Mouse (Mus musculus): Measurements from ENCODE around the gene Tle6. TPM values are rescaled to one million over a fixed set of nuclear protein-coding genes. Genes with fewer than 3 reads are reported as not detected.

Gene Tle6
- polyA plus RNA-seq, 1 experiment from 2014 or later = 3.7 TPM

DNA sequence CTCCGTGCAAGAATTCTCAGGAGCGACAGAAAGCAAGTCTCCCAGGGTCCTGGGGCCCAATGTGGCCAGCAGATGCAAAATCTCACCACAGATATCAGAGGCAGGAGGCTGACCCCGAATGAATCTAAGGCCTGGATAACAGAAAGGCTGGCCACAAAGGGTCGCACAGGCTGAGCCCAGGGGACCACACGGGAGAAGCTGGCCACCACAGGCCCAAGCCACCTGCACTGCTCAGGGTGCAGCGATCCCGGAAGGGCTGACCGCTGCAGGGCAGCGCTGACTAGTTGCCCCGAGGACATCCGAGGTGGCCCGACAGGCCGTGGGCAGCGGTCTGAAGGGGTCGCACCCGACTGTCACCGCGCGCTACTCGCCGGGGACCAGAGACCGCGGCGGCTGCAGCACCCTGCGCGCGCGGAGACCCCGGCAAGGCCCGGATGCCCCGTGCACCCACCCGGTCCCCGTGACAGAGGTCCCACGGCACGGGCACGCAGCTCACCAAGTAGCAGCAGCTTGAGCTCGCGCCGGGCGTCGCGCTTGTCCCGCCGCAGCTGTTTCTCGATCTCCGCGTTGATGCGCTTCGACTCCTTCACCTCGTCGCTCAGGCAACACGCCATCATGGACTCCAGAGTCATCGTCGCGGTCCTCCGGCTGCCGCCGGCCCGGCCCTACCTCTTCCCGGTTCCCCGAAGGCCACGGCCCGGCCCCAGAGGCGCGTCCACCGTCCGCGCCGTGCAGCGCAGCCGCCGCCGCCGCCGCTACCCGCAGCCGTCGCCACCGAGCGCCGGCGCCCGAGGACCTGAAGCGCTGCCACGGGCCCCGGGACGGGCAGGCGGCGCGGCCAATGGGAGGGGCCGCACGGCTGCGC, 56.3 kb downstream of the Tle6 start:
- no peak for DNase-seq (ENCODE audit: low spot score)

DNA sequence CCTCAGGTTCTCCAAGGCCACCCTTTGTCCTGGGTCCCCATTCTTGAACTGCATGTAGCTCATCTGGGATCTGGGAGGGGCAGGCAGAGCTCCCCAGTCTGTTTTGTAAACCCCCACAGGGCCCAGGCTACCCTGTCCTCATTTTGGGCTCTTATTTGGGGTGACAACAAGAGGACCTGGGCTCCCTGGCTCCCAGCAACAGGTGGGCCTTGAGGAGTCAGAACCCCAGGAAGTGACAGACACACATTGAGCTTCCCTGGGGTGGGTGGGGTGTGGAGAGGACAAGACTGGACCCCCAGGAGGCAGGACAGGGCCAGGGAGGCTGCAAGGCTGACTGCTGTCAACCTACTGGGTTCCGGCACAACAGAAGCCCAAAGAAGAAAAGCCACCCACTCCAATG, 57.2 kb downstream of the Tle6 start:
- DNase-seq (ENCODE audit: low spot score) = no peak

DNA sequence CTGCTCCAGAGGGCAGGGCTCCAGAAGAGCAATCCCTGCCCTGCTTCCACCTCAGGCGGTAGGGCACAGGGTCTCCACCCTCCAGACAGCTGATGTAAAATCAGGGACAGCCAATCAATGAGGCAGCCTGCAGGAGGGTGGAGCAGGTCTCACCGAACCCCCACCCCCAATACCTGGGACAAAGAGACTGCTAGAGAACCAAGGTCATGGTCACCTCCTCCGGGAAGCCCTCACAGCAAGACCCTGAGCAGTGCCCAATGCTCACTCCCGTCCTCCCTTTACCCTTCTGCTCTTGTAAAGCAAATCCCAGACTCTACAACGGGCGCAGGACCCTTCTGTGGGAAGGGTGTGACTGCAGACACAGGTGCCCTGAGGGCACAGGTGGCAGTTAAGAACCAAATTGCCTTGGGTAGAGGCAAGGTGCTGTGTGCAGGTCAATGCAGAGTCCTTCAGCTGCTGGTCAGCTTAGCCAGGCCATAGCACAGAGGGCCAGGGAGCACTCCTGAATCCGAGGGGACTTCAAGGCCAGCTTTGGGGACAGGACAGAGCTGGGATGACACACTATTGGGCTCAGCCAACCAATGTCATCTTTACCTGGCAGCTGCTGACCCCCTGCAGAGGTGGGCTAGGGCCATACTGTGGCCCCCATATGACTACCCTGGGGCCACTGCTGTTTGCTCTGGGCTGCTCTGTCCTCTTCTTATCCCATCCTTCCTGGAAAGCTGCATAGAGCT, 58.0 kb downstream of the Tle6 start:
- no peak for DNase-seq (ENCODE audit: low spot score)

DNA sequence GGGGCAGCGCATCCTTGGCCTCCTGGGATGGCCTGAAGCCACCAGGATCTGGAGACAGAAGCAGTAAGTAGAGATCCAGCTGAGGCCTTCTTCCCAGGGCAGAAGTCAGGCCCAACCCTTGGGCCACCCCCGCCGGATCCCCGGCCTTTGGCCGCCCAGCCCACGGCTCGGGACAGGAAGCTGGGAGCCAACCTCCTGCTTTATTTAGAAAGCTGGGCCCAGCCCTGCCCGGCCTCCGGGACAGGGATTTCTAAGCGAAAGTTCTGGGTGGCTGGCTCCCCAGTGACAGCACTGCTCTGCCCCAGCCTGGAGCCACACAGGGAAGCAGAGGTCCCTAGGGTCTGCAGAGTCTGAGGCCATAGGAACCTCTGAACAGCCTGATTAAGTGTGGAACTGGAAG, 59.1 kb downstream of the Tle6 start:
- no peak for DNase-seq (ENCODE audit: low spot score)

DNA sequence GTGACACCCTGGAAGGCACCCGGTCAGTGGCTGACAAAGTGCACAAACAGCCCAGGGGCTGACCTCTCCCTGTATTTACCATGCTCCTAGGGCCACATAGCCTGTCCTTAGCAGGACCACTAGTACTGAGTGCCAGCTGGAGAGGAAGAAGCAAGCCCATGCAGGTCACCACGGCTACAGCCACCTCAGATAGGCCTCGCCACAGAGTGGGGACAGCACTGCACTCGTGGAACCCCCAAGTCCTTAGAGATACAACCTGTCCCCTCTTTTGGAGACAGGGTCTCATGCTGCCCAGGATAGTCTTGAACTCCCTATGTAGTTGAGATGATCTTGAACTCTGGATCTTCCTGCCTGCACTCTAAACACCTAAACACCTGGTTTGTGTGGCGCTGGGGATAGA, 59.5 kb downstream of the Tle6 start:
- DNase-seq (ENCODE audit: low spot score) = no peak

Other genes starting within 250 kb of the Tle6 start
- gene Mfsd12, start 243.6 kb downstream of the Tle6 start, polyA plus RNA-seq (2015; fragmentation: Nextera tagmentation; extraction: Ambion mirVana) = 36.3 and 38.1 TPM in 2 replicates
- gene 4930404N11Rik, start 235.3 kb downstream of the Tle6 start, polyA plus RNA-seq (2015; fragmentation: Nextera tagmentation; extraction: Ambion mirVana) = 1.7 and 3.0 TPM in 2 replicates
- gene Fzr1, start 222.6 kb downstream of the Tle6 start, polyA plus RNA-seq (2015; fragmentation: Nextera tagmentation; extraction: Ambion mirVana) = 87.1 and 96.9 TPM in 2 replicates
- gene Dohh, start 216.6 kb downstream of the Tle6 start, polyA plus RNA-seq (2015; fragmentation: Nextera tagmentation; extraction: Ambion mirVana) = 71.3 and 78.7 TPM in 2 replicates
- 2.3 TPM in 2 replicates for gene Gm48551, start 216.6 kb downstream of the Tle6 start, polyA plus RNA-seq (2015; fragmentation: Nextera tagmentation; extraction: Ambion mirVana)
- 0.72 and 1.5 TPM in 2 replicates for gene Gm48552, start 212.1 kb downstream of the Tle6 start, polyA plus RNA-seq (2015; fragmentation: Nextera tagmentation; extraction: Ambion mirVana)
- gene Smim24, start 208.0 kb downstream of the Tle6 start, polyA plus RNA-seq (2015; fragmentation: Nextera tagmentation; extraction: Ambion mirVana) = 12.5 and 14.0 TPM in 2 replicates
- 21.5 and 21.9 TPM in 2 replicates for gene Nfic, start 145.4 kb downstream of the Tle6 start, polyA plus RNA-seq (2015; fragmentation: Nextera tagmentation; extraction: Ambion mirVana)
- 0.04 and 0.25 TPM in 2 replicates for gene Celf5, start 118.4 kb downstream of the Tle6 start, polyA plus RNA-seq (2015; fragmentation: Nextera tagmentation; extraction: Ambion mirVana)
- gene Ncln, start 104.7 kb downstream of the Tle6 start, polyA plus RNA-seq (2015; fragmentation: Nextera tagmentation; extraction: Ambion mirVana) = 39.4 and 45.5 TPM in 2 replicates
- gene S1pr4, start 100.9 kb downstream of the Tle6 start, polyA plus RNA-seq (2015; fragmentation: Nextera tagmentation; extraction: Ambion mirVana) = 22.2 and 25.6 TPM in 2 replicates
- 3.5 TPM in 2 replicates for gene Gna15, start 76.8 kb downstream of the Tle6 start, polyA plus RNA-seq (2015; fragmentation: Nextera tagmentation; extraction: Ambion mirVana)
- gene Gna11, start 55.9 kb downstream of the Tle6 start, polyA plus RNA-seq (2015; fragmentation: Nextera tagmentation; extraction: Ambion mirVana) = 28.5 and 30.0 TPM in 2 replicates
- gene Aes, start 41.6 kb downstream of the Tle6 start, polyA plus RNA-seq (2015; fragmentation: Nextera tagmentation; extraction: Ambion mirVana) = 683 and 740 TPM in 2 replicates
- gene Tle2, start 26.5 kb downstream of the Tle6 start, polyA plus RNA-seq (2015; fragmentation: Nextera tagmentation; extraction: Ambion mirVana) = 2.4 and 2.9 TPM in 2 replicates
- gene BC025920, start 5.2 kb upstream of the Tle6 start, polyA plus RNA-seq (2015; fragmentation: Nextera tagmentation; extraction: Ambion mirVana) = 0.85 and 0.98 TPM in 2 replicates
- 26.7 and 31.3 TPM in 2 replicates for gene Sirt6, start 26.7 kb upstream of the Tle6 start, polyA plus RNA-seq (2015; fragmentation: Nextera tagmentation; extraction: Ambion mirVana)
- 2.2 and 2.3 TPM in 2 replicates for gene Ankrd24, start 27.5 kb upstream of the Tle6 start, polyA plus RNA-seq (2015; fragmentation: Nextera tagmentation; extraction: Ambion mirVana)
- 4.4 and 5.6 TPM in 2 replicates for gene Gm10778, start 48.0 kb upstream of the Tle6 start, polyA plus RNA-seq (2015; fragmentation: Nextera tagmentation; extraction: Ambion mirVana)
- 17.1 and 19.0 TPM in 2 replicates for gene Zfp433, start 103.8 kb upstream of the Tle6 start, polyA plus RNA-seq (2015; fragmentation: Nextera tagmentation; extraction: Ambion mirVana)
- gene Gm3055, start 170.1 kb upstream of the Tle6 start, polyA plus RNA-seq (2015; fragmentation: Nextera tagmentation; extraction: Ambion mirVana) = 4.4 and 5.5 TPM in 2 replicates
- 2.9 and 3.0 TPM in 2 replicates for gene Gm4767, start 211.1 kb upstream of the Tle6 start, polyA plus RNA-seq (2015; fragmentation: Nextera tagmentation; extraction: Ambion mirVana)

All from thymus, postnatal 0 days (tissue).